Mouse (Mus musculus) spleen, postnatal 4 days (tissue): ENCODE results near the gene Cep41.

Experiments used
- DNase-seq, 2 experiments: peaks; one replicate each; pipeline ENCODE4 v3.0.0; 2022; ENCODE audit warnings: low spot score in 2 of 2

The Cep41 gene

DNA sequence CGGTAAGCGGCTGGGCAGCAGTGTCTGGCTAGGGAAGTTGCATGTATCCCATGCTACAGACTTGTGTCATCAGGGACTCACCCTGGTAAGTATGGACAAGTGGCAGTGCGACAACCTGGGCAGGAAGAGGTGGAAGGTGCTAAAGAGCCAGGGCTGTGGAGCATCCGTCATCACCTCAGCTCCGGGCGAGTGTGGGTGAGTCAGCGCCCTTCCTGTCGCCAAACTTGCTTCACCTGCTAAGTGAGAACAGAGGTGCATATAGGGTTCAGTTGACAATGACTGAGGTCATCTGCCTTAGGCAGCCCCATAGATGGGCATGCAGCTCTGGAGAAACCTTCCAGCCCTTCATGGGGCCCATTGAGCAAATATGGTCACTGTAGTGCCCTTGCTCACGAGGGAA lies 68.8 kb downstream of the Cep41 start:
- no peak for DNase-seq

- no peak for DNase-seq
Observed at GRCm38 (mm10) chr6:30621986-30622389, 71.6 kb downstream of the Cep41 start.

DNA sequence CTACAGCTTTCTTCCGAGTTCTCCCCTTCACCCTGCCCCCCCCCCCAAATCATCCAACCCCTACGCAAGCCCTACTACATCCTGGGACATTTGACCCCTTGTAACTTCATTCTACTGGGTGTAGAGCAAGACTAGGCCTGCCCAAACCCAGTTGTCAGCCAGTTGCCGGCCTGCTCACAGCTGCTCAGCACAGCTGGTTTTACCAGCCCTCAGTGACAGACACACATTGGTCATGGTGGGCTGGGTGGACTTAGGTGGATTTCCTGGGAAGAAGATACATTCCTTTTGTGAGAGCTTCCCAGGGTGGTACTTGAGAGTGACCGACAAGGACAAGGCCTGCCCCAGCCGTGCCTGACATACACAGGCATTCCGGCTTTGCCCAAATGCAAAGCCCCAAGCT lies 72.6 kb downstream of the Cep41 start:
- DNase-seq = no peak

DNA sequence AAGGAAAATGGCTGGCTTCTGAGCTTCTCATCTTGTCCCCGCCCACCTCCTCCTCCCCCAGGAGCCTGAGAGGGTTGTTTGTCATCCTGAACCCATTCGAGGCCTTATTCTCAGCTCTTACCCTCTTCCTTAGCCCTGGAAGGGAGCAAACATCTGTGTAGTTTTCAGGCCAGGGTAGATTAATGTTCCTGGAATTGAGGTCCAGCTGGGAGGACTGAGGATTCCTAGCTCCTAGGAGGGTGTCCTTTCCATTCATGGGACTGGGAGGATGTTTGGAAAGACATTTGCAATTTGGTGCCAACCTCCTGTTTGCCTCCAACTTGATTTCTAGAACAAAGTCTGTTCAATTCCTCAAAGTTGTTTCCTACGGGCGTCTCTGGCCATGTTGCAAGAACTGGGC lies 73.0 kb downstream of the Cep41 start:
- DNase-seq = no peak

DNA sequence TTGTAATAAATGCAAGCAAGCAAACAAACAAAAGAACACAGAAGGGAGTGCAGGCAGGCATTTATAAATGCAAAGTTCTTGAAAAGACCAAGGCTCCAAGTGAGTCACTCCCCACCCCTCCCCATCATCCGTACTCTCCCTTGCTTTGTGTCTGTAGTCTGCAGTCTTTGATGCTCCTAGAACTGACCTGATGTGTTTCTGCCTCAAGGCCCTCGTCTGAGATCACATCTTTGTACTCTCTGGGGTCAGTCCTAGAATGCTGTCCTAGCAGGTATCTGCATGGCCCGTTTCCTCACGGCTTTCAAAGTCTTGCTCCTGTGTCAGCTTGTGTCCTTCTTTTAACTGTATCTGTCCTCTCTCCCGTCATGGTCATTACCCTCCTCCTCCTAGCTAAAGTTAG lies 73.9 kb downstream of the Cep41 start:
- DNase-seq = no peak

GRCm38 (mm10) chr6:30618735-30619134 lies 74.8 kb downstream of the Cep41 start:
- no peak for DNase-seq

- no peak for DNase-seq
Observed at GRCm38 (mm10) chr6:30617959-30618590, 75.5 kb downstream of the Cep41 start.

GRCm38 (mm10) chr6:30617020-30617958 lies 76.3 kb downstream of the Cep41 start:
- DNase-seq = no peak

DNA sequence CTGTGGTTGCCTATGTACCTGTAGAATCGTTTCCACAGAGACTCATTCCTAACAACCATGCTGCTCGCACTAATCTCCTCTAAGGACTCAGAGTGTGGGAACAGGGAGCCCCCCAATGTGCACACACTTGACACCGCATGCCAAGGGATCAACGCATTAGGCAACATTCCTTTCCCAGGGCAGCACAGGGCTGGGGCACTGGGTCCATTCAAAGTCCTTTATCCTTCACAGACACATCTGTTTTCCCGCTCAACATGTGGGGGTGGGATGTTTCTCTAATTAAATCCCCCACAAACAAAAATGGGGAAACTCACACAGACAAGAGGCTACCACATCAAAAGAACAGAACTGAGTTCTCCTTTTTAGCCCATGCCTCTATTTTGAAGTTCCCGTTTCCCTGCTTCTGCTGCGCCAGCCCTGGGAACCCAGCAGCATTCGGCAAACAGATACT lies 77.0 kb downstream of the Cep41 start:
- DNase-seq = no peak

GRCm38 (mm10) chr6:30615741-30616140 lies 77.8 kb downstream of the Cep41 start:
- DNase-seq = no peak

- DNase-seq = no peak
Observed at GRCm38 (mm10) chr6:30614251-30614650, 79.3 kb downstream of the Cep41 start.

DNA sequence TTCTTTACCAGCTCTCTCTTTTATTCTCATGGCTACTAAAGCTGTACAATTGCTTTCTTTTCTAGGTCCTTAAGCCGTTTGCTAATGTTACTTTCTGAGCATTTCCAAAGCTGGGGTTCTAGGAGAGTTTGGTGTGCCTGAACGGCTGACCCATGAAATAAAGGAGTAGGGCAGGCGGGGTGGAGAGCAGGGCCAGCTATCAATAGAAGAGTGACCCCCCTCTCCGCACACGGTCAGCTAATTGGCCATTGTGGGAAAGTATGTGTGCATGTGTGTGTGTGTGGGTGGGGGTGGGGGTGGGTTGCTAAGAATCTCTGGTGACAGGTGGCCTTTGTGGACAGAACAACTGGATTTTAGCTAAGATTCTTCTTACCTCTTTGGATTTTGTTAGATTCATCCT lies 82.3 kb downstream of the Cep41 start:
- no peak for DNase-seq

DNA sequence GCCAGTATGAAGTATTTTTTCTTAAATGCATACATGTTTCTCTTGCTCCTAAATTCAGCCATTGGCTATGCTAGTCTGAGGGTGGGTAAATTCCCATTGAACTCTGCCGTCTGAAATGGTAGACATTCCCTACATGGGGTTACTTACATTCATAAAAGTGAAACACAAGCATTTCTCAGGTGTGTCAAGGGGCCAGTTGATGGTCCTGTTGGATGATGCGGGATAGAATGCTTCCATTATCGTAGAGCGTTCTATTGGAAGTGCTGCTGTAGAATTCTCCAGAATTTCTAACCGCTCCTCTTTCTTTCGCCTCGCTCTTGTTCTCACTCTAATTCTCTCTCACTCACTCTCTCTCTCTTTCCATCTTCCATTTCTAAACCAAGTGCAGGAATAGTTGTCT lies 82.8 kb downstream of the Cep41 start, which contains the start of gene Cpa5:
TSS of gene Cpa5 (plus strand) at position 301 of the 400 bp plus-strand sequence.
- DNase-seq = no peak

- DNase-seq = no peak
Observed at GRCm38 (mm10) chr6:30605672-30606071, 87.9 kb downstream of the Cep41 start.

- no peak for DNase-seq
Observed at GRCm38 (mm10) chr6:30605111-30605510, 88.4 kb downstream of the Cep41 start.

GRCm38 (mm10) chr6:30604342-30604867 lies 89.1 kb downstream of the Cep41 start:
- DNase-seq = no peak
